Mouse (Mus musculus): ENCODE measurements around the gene Dars.

DNA sequence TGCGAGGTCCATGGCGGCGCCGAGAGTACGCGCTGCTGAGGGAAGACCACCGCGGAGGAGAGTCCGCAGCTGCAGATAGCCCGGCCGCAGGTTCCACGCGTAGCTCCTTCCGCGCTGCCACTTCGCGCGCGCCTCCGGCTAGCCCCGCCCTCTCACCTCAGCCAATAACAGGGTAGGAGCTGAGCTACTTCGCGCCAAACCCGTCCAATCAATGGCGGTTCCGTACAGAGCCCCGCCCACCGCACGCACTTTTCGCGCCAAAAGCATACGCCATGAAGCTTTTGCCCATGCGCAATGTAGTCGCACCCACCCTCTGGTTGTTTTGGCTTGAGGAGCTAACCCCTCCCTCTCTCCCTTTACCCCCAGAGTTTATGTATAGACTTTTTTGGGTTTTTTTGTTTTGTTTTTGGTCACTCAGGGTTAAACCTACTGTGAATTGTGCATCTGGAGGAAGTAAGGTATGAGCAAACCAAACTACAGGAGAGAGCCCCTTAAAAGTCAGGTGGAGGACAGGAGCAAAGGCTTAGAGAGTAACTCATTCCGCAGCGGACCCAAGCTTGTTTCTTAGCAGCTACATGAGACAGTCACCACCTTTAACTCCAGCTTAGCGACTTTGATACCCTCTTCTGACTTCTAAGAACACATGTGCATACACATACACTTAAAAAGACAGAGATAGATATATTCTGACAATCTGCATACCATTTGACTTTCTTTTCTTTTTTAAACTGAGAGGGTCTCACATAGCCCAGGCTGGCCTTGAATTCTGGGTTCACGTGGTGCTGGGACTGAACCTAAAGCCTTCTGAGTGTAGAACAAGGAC, 57.4 kb downstream of the Dars start, which contains the start of gene Mcm6:
- no peak for TF ChIP-seq CTCF (IDR thresholded peaks at IDR 0.05; ENCODE audit: extremely low read depth, insufficient read depth, insufficient read length, insufficient replicate concordance)
- TF ChIP-seq POLR2A (IDR thresholded peaks at IDR 0.05; ENCODE audit: low read depth, low read length): peak; percentile 37; the same call in 1 of the 2 replicates
